Mouse (Mus musculus) midbrain, embryonic 10.5 days (tissue): Measurements from ENCODE around the gene Uroc1. TPM values are rescaled to one million over a fixed set of nuclear protein-coding genes. Genes with fewer than 3 reads are reported as not detected.
A peak's percentile ranks its signal among the peaks of the same experiment; 100 is the strongest.

Experiments used
- DNase-seq: peaks from one replicate; pipeline ENCODE4 v3.0.0-alpha.2; 2017; ENCODE audit warnings: low spot score
- H3K27ac ChIP-seq: fragments of 300-500 bp; sonication (generic); replicated peaks from 2 replicates; pipeline ENCODE4 v1.5.1; 2016; ENCODE audit warnings: mild to moderate bottlenecking
- H3K27me3 ChIP-seq: fragments of 300-500 bp; sonication (generic); 2 replicates; pipeline ENCODE4 v1.6.1; 2016; ENCODE audit warnings: low read depth, mild to moderate bottlenecking; ENCODE audit not compliant: poor library complexity, severe bottlenecking
- H3K36me3 ChIP-seq: fragments of 300-500 bp; sonication (generic); 2 replicates; pipeline ENCODE4 v1.6.1; 2016; ENCODE audit warnings: mild to moderate bottlenecking, moderate library complexity
- H3K4me1 ChIP-seq: fragments of 300-500 bp; sonication (generic); 2 replicates; pipeline ENCODE4 v1.6.1; 2016
- H3K4me3 ChIP-seq: fragments of 300-500 bp; sonication (generic); 2 replicates; pipeline ENCODE4 v1.5.1; 2016; ENCODE audit warnings: mild to moderate bottlenecking, moderate library complexity
- H3K9me3 ChIP-seq: fragments of 300-500 bp; sonication (generic); replicated peaks from 2 replicates; pipeline ENCODE4 v1.6.1; 2016; ENCODE audit warnings: mild to moderate bottlenecking
- WGBS: fragments of 180-500 bp; shearing (Covaris S2); methylation state at CpG from one replicate; pipeline ENCODE4 v1.1.7; 2016; 5-methylcytosine and 5-hydroxymethylcytosine counted together
- polyA plus RNA-seq: library from polyadenylated mRNA; unstranded; fragments of >200 nt; fragmentation: Nextera tagmentation; extraction: Ambion mirVana; gene quantifications from 2 replicates; pipeline ENCODE4 v1.2.1, GENCODE M21; 2016

Gene Uroc1
- polyA plus RNA-seq, 1 experiment from 2014 or later: not detected

- no peak overlapping the region for H3K27ac ChIP-seq
- no peaks in the 10 kb centered on the region for H3K36me3 ChIP-seq
- H3K27me3 ChIP-seq: peaks cover 29% of the 10 kb centered on the region
- peaks cover 4% of the 10 kb centered on the region for H3K4me1 ChIP-seq
- H3K9me3 ChIP-seq: no peaks in the 10 kb centered on the region
- 77% methylated on average over 3 of the region's 3 CpGs for WGBS
- no peak for DNase-seq
- H3K4me3 ChIP-seq: no peak overlapping the region
Observed at GRCm38 (mm10) chr6:90324026-90324425, 9.1 kb upstream of the Uroc1 start.

- peaks cover 4% of the 10 kb centered on the region for H3K4me1 ChIP-seq
- H3K4me3 ChIP-seq: no peak overlapping the region; the same call in 1 of the 2 replicates
- 67% methylated on average over 3 of the region's 3 CpGs for WGBS
- peaks cover 29% of the 10 kb centered on the region for H3K27me3 ChIP-seq
- no peak for DNase-seq
- no peak overlapping the region for H3K27ac ChIP-seq
- H3K36me3 ChIP-seq: no peaks in the 10 kb centered on the region
- no peaks in the 10 kb centered on the region for H3K9me3 ChIP-seq
Observed at GRCm38 (mm10) chr6:90324463-90324862, 8.6 kb upstream of the Uroc1 start.

GRCm38 (mm10) chr6:90324991-90325390 is 8.1 kb upstream of the Uroc1 start, which contains the start of gene Chst13:
Gene Chst13 (minus strand): TSS chr6:90325185.
- Histone ChIP-seq H3K9me3 (no peaks in the 10 kb centered on the region), H3K27me3 (peaks cover 29% of the 10 kb centered on the region), H3K4me3 (peak within 1 kb of the TSS; percentile 36), H3K36me3 (no peaks in the 10 kb centered on the region), H3K4me1 (peaks cover 4% of the 10 kb centered on the region), H3K27ac (no peak within 1 kb of the TSS)
- DNase-seq: peak; percentile 20
- WGBS: 6% methylated on average over 22 of the region's 22 CpGs

GRCm38 (mm10) chr6:90327670-90328069 is 5.4 kb upstream of the Uroc1 start:
- H3K27ac ChIP-seq: no peak overlapping the region
- WGBS: 24% methylated on average over 6 of the region's 6 CpGs
- H3K4me3 ChIP-seq: no peak overlapping the region
- H3K4me1 ChIP-seq: peaks cover 4% of the 10 kb centered on the region
- no peaks in the 10 kb centered on the region for H3K36me3 ChIP-seq
- DNase-seq: no peak
- H3K9me3 ChIP-seq: no peaks in the 10 kb centered on the region
- H3K27me3 ChIP-seq: peaks cover 29% of the 10 kb centered on the region

GRCm38 (mm10) chr6:90329953-90330352 is 3.1 kb upstream of the Uroc1 start:
- H3K4me1 ChIP-seq: peaks cover 2% of the 10 kb centered on the region
- H3K9me3 ChIP-seq: no peaks in the 10 kb centered on the region
- no peak for DNase-seq
- H3K36me3 ChIP-seq: no peaks in the 10 kb centered on the region
- H3K27ac ChIP-seq: no peak overlapping the region
- no peak overlapping the region for H3K4me3 ChIP-seq
- H3K27me3 ChIP-seq: peaks cover 16% of the 10 kb centered on the region
- WGBS: 64% methylated on average over 1 of the region's 1 CpGs

GRCm38 (mm10) chr6:90334244-90334643 is 1.2 kb downstream of the Uroc1 start:
- 86% methylated on average over 3 of the region's 3 CpGs for WGBS
- no peak overlapping the region for H3K27ac ChIP-seq
- no peak for DNase-seq
- H3K36me3 ChIP-seq: no peaks in the 10 kb centered on the region
- H3K4me3 ChIP-seq: no peak overlapping the region
- H3K9me3 ChIP-seq: no peaks in the 10 kb centered on the region
- H3K4me1 ChIP-seq: no peaks in the 10 kb centered on the region
- H3K27me3 ChIP-seq: no peaks in the 10 kb centered on the region

GRCm38 (mm10) chr6:90342343-90342742 is 9.3 kb downstream of the Uroc1 start:
- Histone ChIP-seq H3K4me3 (no peak overlapping the region), H3K9me3 (no peaks in the 10 kb centered on the region), H3K36me3 (no peaks in the 10 kb centered on the region), H3K4me1 (no peaks in the 10 kb centered on the region), H3K27me3 (no peaks in the 10 kb centered on the region), H3K27ac (no peak overlapping the region)
- no peak for DNase-seq
- WGBS: 82% methylated on average over 2 of the region's 2 CpGs

GRCm38 (mm10) chr6:90347183-90347582 is 14.1 kb downstream of the Uroc1 start:
- 86% methylated on average over 4 of the region's 4 CpGs for WGBS
- H3K27ac ChIP-seq: no peak overlapping the region
- no peak for DNase-seq
- no peaks in the 10 kb centered on the region for H3K27me3 ChIP-seq
- no peaks in the 10 kb centered on the region for H3K4me1 ChIP-seq
- H3K4me3 ChIP-seq: no peak overlapping the region
- no peaks in the 10 kb centered on the region for H3K36me3 ChIP-seq
- no peaks in the 10 kb centered on the region for H3K9me3 ChIP-seq

- Histone ChIP-seq H3K27ac (no peak overlapping the region), H3K36me3 (no peaks in the 10 kb centered on the region), H3K27me3 (no peaks in the 10 kb centered on the region), H3K9me3 (no peaks in the 10 kb centered on the region), H3K4me1 (no peaks in the 10 kb centered on the region), H3K4me3 (no peak overlapping the region)
- no peak for DNase-seq
- WGBS: 79% methylated on average over 4 of the region's 4 CpGs
Observed at GRCm38 (mm10) chr6:90348500-90348899, 15.4 kb downstream of the Uroc1 start.

GRCm38 (mm10) chr6:90350011-90350410 is 16.9 kb downstream of the Uroc1 start:
- Histone ChIP-seq H3K27ac (no peak overlapping the region), H3K4me3 (no peak overlapping the region), H3K4me1 (no peaks in the 10 kb centered on the region), H3K36me3 (no peaks in the 10 kb centered on the region), H3K27me3 (no peaks in the 10 kb centered on the region), H3K9me3 (no peaks in the 10 kb centered on the region)
- peak; percentile 18 for DNase-seq
- WGBS: 66% methylated on average over 2 of the region's 2 CpGs

- WGBS: 73% methylated on average over 5 of the region's 5 CpGs
Observed at GRCm38 (mm10) chr6:90358142-90358541, 25.1 kb downstream of the Uroc1 start.

GRCm38 (mm10) chr6:90359445-90359844 is 26.4 kb downstream of the Uroc1 start:
- Histone ChIP-seq H3K4me3 (no peak overlapping the region), H3K36me3 (no peaks in the 10 kb centered on the region), H3K9me3 (no peaks in the 10 kb centered on the region), H3K27me3 (no peaks in the 10 kb centered on the region), H3K27ac (no peak overlapping the region), H3K4me1 (peaks cover 16% of the 10 kb centered on the region)
- no peak for DNase-seq
- WGBS: 74% methylated on average over 2 of the region's 2 CpGs

More at GRCm38 (mm10) chr6:90358142-90358541, 25.1 kb downstream of the Uroc1 start:
- H3K36me3 ChIP-seq: no peaks in the 10 kb centered on the region
- no peaks in the 10 kb centered on the region for H3K27me3 ChIP-seq
- H3K4me1 ChIP-seq: peaks cover 16% of the 10 kb centered on the region
- no peaks in the 10 kb centered on the region for H3K9me3 ChIP-seq
- DNase-seq: no peak
- H3K4me3 ChIP-seq: no peak overlapping the region
- no peak overlapping the region for H3K27ac ChIP-seq

GRCm38 (mm10) chr6:90360024-90360781 is 27.1 kb downstream of the Uroc1 start:
- no peaks in the 10 kb centered on the region for H3K27me3 ChIP-seq
- H3K4me3 ChIP-seq: no peak overlapping the region
- no peak overlapping the region for H3K27ac ChIP-seq
- H3K36me3 ChIP-seq: no peaks in the 10 kb centered on the region
- H3K9me3 ChIP-seq: no peaks in the 10 kb centered on the region
- H3K4me1 ChIP-seq: peaks cover 16% of the 10 kb centered on the region
- 73% methylated on average over 7 of the region's 7 CpGs for WGBS
- no peak for DNase-seq
